Mouse (Mus musculus) lung, adult 2 months (tissue): ENCODE data around the gene BC004004.

Experiments
- CTCF ChIP-seq: fragments of 200-500 bp; IDR thresholded peaks from 2 replicates; pipeline ENCODE4 v1.5.1; 2011; ENCODE audit warnings: mild to moderate bottlenecking, low read length, control low read depth; ENCODE audit not compliant: insufficient read depth
- POLR2A ChIP-seq: fragments of 200-500 bp; IDR thresholded peaks from 2 replicates; pipeline ENCODE4 v1.6.1; 2011; ENCODE audit warnings: low read depth, mild to moderate bottlenecking, control low read depth, low read length, borderline replicate concordance; ENCODE audit errors: extremely low read depth

- no peak for TF ChIP-seq POLR2A
- no peak for TF ChIP-seq CTCF
Measured at GRCm38 (mm10) chr17:29300926-29301325, 32.3 kb downstream of the BC004004 start.
